Mouse (Mus musculus) forebrain, embryonic 13.5 days (tissue): Measurements from ENCODE around the gene Ciart. TPM values are rescaled to one million over a fixed set of nuclear protein-coding genes. Genes with fewer than 3 reads are reported as not detected.
A peak's percentile ranks its signal among the peaks of the same experiment; 100 is the strongest.
"Not testable (repeated sequence)": the region's sequence is repeated elsewhere in the genome, so short reads cannot be mapped to it uniquely, and the experiment has no call there.

ENCODE experiments used
- ATAC-seq: fragments of 200-750 bp; cut with Nextera tagmentation; 2 replicates; pipeline ENCODE4 v1.8.0; 2017
- H3K27ac ChIP-seq: fragments of 300-500 bp; sonication (generic); 2 replicates; pipeline ENCODE4 v1.5.1; 2015; ENCODE audit warnings: inconsistent platforms, mild to moderate bottlenecking, moderate library complexity
- H3K27me3 ChIP-seq: fragments of 300-500 bp; sonication (generic); 2 replicates; pipeline ENCODE4 v1.6.1; 2015; ENCODE audit warnings: mild to moderate bottlenecking, inconsistent platforms
- H3K36me3 ChIP-seq: fragments of 300-500 bp; sonication (generic); 2 replicates; pipeline ENCODE4 v1.6.1; 2015; ENCODE audit warnings: mild to moderate bottlenecking, inconsistent platforms; ENCODE audit not compliant: poor library complexity, severe bottlenecking
- H3K4me1 ChIP-seq: fragments of 300-500 bp; sonication (generic); 2 replicates; pipeline ENCODE4 v1.6.1; 2015; ENCODE audit warnings: inconsistent platforms
- H3K4me2 ChIP-seq: fragments of 300-500 bp; sonication (generic); 2 replicates; pipeline ENCODE4 v1.6.1; 2015; ENCODE audit warnings: inconsistent platforms, mild to moderate bottlenecking, moderate library complexity
- H3K4me3 ChIP-seq: fragments of 300-500 bp; sonication (generic); 2 replicates; pipeline ENCODE4 v1.5.1; 2015; ENCODE audit warnings: mild to moderate bottlenecking, inconsistent platforms
- H3K9ac ChIP-seq: fragments of 300-500 bp; sonication (generic); 2 replicates; pipeline ENCODE4 v1.6.1; 2015; ENCODE audit warnings: mild to moderate bottlenecking, inconsistent platforms
- H3K9me3 ChIP-seq: fragments of 300-500 bp; sonication (generic); replicated peaks from 2 replicates; pipeline ENCODE4 v1.6.1; 2016; ENCODE audit warnings: inconsistent platforms
- WGBS: fragments of 180-500 bp; shearing (Covaris S2); methylation state at CpG from one replicate; pipeline ENCODE4 v1.1.7; 2015; 5-methylcytosine and 5-hydroxymethylcytosine counted together
- polyA plus RNA-seq: library from polyadenylated mRNA; unstranded; fragments of >200 nt; fragmentation: Nextera tagmentation; extraction: Ambion mirVana; gene quantifications from 2 replicates; pipeline ENCODE4 v1.2.1, GENCODE M21; 2015

Ciart gene
- polyA plus RNA-seq, 1 experiment from 2014 or later: 5.2 TPM

DNA sequence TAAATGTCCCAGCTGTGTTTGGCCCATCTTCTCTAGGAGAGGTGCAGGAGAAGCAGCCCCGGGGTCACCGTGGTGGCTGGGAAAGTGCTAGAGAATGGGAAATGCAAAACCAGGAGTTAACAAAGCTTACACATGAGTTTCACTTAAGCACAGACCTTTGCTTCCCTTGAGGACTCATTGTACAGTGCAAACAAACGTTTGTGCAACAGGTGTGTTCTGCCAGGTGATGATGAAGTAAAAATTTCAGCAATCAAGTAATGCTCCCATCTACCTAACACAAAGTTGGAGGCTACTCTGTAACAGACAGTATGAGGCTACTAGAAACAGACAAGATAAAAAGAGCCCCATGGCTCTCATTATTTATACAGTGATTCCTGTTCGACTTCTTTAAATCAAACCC lies 3.0 kb downstream of the Ciart start:
- WGBS: 95% methylated on average over 4 of the region's 4 CpGs
- H3K27me3 ChIP-seq: no peaks in the 10 kb centered on the region
- H3K9me3 ChIP-seq: no peaks in the 10 kb centered on the region
- H3K9ac ChIP-seq: no peak overlapping the region
- ATAC-seq: no peak
- no peak overlapping the region for H3K4me2 ChIP-seq
- no peaks in the 10 kb centered on the region for H3K36me3 ChIP-seq
- no peak overlapping the region for H3K4me3 ChIP-seq
- no peak overlapping the region for H3K27ac ChIP-seq
- H3K4me1 ChIP-seq: peaks cover 19% of the 10 kb centered on the region

DNA sequence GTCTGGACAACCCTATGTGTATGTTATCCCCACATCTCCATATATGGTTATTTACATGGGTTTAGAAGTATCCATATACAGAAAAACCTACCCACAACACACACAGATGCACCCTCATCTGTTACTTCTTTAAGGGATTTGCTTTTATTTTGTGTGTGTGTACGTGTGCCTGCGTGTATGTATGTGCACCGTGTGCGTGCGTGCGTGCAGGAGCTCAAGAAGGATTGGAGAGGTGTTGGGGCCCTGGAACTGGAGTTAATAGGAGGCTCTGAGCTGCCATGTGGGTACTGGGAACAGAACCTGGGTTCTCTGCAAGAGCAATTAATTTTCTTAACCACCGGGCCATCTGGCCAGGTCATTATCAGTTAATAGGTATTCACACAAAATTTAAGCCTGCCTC lies 10.0 kb downstream of the Ciart start:
- Histone ChIP-seq H3K36me3 (peaks cover 23% of the 10 kb centered on the region), H3K4me3 (peak overlapping the region; percentile 67), H3K4me1 (peaks cover 25% of the 10 kb centered on the region), H3K27me3 (no peaks in the 10 kb centered on the region), H3K9ac (peak overlapping the region; percentile 88), H3K9me3 (no peaks in the 10 kb centered on the region), H3K27ac (no peak overlapping the region), H3K4me2 (peak overlapping the region; percentile 87)
- ATAC-seq: no peak
- 74% methylated on average over 7 of the region's 7 CpGs for WGBS

DNA sequence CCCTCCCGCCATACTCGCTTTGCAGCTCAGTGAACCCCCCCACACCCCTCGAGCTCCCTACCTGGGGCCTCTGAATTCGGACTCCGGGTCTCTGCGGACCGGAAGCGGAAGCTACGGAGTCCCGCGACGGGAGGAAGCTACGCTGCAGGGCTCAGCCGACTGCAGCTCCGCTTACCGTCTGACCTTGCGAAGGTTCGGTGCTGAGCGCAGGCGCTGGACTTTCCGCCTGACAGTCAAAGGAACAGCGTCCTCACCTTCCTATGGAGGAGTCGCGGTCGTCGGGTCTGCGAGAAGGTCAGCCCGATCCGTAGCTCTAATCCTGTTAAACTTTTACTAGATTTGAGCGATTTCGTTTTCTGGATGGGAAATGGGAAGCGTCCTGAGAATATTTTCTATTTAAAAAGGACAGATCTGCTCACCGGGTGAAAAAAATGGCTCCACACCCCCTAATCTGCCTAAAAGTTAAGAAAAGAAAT lies 10.6 kb downstream of the Ciart start, which contains the start of gene Mrps21:
Gene Mrps21, minus strand, starts transcription at position 128 of the 476 bp plus-strand sequence.
- peak; percentile 96 for ATAC-seq
- under 1% methylated on average over 33 of the region's 33 CpGs for WGBS
- Histone ChIP-seq H3K4me1 (peaks cover 25% of the 10 kb centered on the region), H3K27ac (peak within 1 kb of the TSS; percentile 57; the same call in 1 of the 2 replicates), H3K4me3 (peak within 1 kb of the TSS; percentile 67), H3K27me3 (no peaks in the 10 kb centered on the region), H3K4me2 (peak within 1 kb of the TSS; percentile 87), H3K9me3 (no peaks in the 10 kb centered on the region), H3K36me3 (peaks cover 28% of the 10 kb centered on the region), H3K9ac (peak within 1 kb of the TSS; percentile 88)

DNA sequence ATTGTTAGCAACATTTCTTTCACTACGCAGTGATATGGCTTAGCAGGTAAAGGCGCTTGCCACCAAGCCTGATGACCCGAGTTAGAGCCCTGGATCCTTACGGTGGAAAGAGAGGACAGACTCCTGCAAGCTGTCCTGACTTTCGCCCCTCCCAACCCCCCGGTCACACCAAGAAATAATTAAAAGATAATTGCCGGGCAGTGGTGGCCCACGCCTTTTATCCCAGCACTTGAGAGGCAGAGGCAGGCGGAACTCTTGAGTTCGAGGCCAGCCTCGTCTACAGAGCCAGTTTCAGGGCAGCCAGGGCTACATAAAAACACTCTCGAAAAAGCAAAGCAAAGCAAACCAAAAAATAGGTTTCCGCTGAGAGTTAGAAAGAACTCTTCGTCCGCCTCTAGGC lies 11.1 kb downstream of the Ciart start:
- peak overlapping the region; percentile 87 for H3K4me2 ChIP-seq
- ATAC-seq: peak; percentile 46; the same call in 1 of the 2 replicates

DNA sequence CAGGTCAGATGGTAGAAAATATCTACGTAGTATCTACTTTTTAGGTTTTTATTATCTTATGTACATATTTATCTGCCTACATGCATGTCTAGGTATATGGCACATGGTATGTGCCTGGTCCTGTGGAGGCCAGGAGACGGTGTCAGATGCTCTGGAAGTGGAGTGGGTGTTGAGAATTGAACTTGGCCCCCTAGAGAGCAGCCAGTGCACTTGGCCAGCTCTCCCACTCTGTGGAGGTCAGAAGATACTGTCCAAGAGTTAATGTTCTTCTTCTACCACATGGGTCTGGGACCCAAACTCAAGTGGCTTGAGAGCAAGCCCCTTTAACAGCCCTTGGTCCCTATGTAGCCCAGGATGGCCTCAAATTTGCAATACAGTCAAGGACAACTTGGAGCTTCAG lies 14.6 kb downstream of the Ciart start:
- ATAC-seq: no peak
- no peak overlapping the region for H3K4me3 ChIP-seq
- H3K27me3 ChIP-seq: no peaks in the 10 kb centered on the region
- H3K4me2 ChIP-seq: no peak overlapping the region
- no peak overlapping the region for H3K27ac ChIP-seq
- H3K9ac ChIP-seq: no peak overlapping the region
- H3K36me3 ChIP-seq: peaks cover 54% of the 10 kb centered on the region
- H3K4me1 ChIP-seq: peaks cover 22% of the 10 kb centered on the region
- no peaks in the 10 kb centered on the region for H3K9me3 ChIP-seq
- 97% methylated on average over 2 of the region's 2 CpGs for WGBS

More for the DNA sequence above, 11.1 kb downstream of the Ciart start:
- WGBS: 7% methylated on average over 15 of the region's 15 CpGs
- H3K4me1 ChIP-seq: peaks cover 25% of the 10 kb centered on the region
- H3K9ac ChIP-seq: peak overlapping the region; percentile 88
- peak overlapping the region; percentile 67 for H3K4me3 ChIP-seq
- no peaks in the 10 kb centered on the region for H3K27me3 ChIP-seq
- H3K27ac ChIP-seq: peak overlapping the region; percentile 57; the same call in 1 of the 2 replicates
- peaks cover 28% of the 10 kb centered on the region for H3K36me3 ChIP-seq
- no peaks in the 10 kb centered on the region for H3K9me3 ChIP-seq

DNA sequence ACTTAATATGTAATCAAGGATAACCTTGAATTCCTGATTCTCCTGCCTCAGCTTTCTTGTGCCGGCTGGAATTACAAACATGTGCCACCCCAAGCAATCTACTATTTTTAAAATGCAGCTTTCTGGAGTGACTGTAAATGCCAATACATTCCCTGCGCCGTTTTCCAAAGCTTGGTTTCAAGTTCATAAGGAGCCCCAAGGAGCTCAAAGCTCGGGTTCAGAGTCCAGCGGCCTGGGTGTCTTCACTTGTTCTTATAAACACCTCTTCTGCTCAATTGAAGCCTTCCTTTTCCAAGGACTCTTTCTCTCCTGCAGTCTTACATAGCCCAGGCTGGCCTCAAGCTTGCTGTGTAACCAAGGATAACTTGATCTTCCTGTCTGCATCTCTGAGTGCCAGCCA lies 16.0 kb downstream of the Ciart start:
- Histone ChIP-seq H3K9me3 (no peaks in the 10 kb centered on the region), H3K36me3 (peaks cover 54% of the 10 kb centered on the region), H3K27ac (no peak overlapping the region), H3K27me3 (no peaks in the 10 kb centered on the region), H3K4me2 (no peak overlapping the region), H3K4me1 (peaks cover 15% of the 10 kb centered on the region), H3K4me3 (no peak overlapping the region), H3K9ac (no peak overlapping the region)
- no peak for ATAC-seq
- 94% methylated on average over 5 of the region's 5 CpGs for WGBS

DNA sequence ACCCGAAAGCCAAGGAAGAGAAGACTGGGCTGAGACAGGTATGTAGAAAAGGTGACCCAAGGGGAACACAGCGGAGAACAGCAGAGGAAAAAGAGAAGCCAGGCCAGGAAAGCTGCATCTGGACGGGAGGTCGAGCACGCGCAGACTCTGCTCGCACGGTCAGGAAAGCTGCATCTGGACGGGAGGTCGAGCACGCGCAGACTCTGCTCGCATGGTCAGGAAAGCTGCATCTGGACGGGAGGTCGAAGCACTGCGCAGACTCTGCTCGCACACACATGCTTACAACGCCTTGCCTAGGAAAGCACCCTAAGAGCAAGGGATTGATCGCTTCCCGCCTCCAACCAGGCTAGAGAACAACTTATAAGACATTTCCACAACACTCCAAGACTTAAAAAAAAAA lies 16.5 kb downstream of the Ciart start:
- Histone ChIP-seq H3K27me3 (no peaks in the 10 kb centered on the region), H3K4me1 (peaks cover 10% of the 10 kb centered on the region), H3K4me3 (no peak overlapping the region), H3K27ac (no peak overlapping the region), H3K9me3 (no peaks in the 10 kb centered on the region), H3K9ac (no peak overlapping the region), H3K4me2 (no peak overlapping the region), H3K36me3 (peaks cover 54% of the 10 kb centered on the region)
- ATAC-seq: no peak
- WGBS: 92% methylated on average over 20 of the region's 20 CpGs

DNA sequence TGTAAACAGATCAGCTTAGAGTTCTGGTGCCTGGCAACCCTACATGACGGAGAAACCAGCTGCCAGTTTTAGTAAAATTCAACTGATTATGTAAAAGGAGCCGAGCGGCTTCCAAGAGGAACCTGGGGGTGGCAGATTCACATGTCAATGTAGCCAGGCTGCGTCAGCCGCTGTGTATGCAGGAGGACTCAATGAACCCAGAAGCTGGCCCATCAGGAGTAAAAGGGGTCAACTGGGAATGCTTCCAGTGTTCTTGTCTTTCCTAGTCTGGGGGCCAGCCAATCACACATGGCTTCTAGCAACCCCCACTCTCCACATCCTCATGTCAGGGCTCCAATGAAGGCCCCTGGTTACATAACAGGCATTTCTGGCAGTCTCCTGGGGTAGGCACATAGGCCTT lies 17.0 kb downstream of the Ciart start:
- no peaks in the 10 kb centered on the region for H3K9me3 ChIP-seq
- H3K27me3 ChIP-seq: no peaks in the 10 kb centered on the region
- no peak for ATAC-seq
- 93% methylated on average over 5 of the region's 5 CpGs for WGBS
- H3K9ac ChIP-seq: no peak overlapping the region
- no peak overlapping the region for H3K27ac ChIP-seq
- H3K4me3 ChIP-seq: no peak overlapping the region
- no peak overlapping the region for H3K4me2 ChIP-seq
- H3K36me3 ChIP-seq: peaks cover 53% of the 10 kb centered on the region
- peaks cover 5% of the 10 kb centered on the region; the same call in 1 of the 2 replicates for H3K4me1 ChIP-seq

DNA sequence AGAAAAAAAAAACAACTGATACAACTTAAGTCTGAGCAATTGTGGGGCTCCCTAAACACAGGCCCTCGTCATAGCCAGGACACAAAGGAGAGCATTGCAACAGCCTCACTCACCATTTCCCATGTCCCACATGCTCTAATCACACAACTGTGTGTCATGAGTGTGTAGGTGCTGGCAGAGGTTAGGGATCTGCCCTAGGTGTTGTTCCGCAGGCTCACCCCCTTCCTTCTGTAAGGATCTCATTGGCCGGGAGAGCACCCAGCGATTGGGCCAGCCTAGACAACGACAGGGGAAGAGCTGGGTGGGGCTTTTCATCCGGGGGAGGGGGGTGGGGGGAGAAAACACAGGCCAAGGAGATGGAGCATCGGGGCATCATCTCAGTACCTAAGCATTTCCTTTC lies 18.5 kb downstream of the Ciart start:
- Histone ChIP-seq H3K4me2 (no peak overlapping the region), H3K9me3 (no peaks in the 10 kb centered on the region), H3K36me3 (peaks cover 40% of the 10 kb centered on the region), H3K4me1 (no peaks in the 10 kb centered on the region), H3K27ac (no peak overlapping the region), H3K27me3 (no peaks in the 10 kb centered on the region), H3K9ac (no peak overlapping the region), H3K4me3 (no peak overlapping the region)
- 72% methylated on average over 7 of the region's 7 CpGs for WGBS
- ATAC-seq: no peak

DNA sequence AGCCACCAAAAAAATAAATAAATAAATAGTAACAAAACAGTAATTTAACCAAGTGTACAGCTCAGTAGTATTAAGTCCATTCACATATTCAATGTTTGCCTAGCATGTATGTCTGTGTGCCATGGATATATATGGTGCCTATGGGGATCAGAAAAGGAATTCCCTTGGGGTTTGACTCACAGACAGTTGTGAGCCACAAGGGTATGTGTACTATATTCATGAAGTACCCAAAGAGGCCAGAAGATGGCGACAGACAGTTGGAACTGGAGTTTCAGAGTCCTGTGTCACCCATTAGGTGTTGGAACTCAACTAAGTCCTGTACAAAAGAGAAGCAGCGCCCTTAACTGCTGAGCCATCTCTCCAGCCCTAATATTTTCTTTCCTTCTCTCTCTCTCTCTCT lies 20.3 kb downstream of the Ciart start:
- H3K9me3 ChIP-seq: no peaks in the 10 kb centered on the region
- H3K36me3 ChIP-seq: peaks cover 28% of the 10 kb centered on the region
- H3K27ac ChIP-seq: no peak overlapping the region
- H3K4me2 ChIP-seq: no peak overlapping the region
- ATAC-seq: peak; percentile 63
- WGBS: 34% methylated on average over 2 of the region's 2 CpGs
- no peak overlapping the region for H3K4me3 ChIP-seq
- no peak overlapping the region for H3K9ac ChIP-seq
- no peaks in the 10 kb centered on the region for H3K27me3 ChIP-seq
- no peaks in the 10 kb centered on the region for H3K4me1 ChIP-seq

DNA sequence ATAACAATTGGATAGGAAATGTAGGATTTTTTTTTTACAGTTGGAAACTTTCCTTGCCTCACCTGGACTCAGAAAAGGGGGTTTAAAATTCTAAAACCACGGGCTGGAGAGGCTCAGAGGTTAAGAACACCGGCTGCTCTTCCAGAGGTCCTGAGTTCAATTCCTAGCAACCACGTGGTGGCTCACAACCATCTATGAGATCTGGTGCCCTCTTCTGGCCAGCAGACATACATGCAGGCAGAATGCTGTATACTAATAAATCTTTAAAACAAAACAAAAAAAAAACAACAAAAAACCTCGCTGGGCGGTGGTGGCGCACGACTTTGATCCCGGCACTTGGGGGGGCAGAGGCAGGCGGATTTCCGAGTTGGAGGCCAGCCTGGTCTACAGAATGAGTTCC lies 20.8 kb downstream of the Ciart start:
- Histone ChIP-seq H3K9me3 (no peaks in the 10 kb centered on the region), H3K4me3 (no peak overlapping the region), H3K4me1 (0 out of 2 replicates have a peak, but pooled peaks cover under 1% of the 10 kb centered on the region), H3K9ac (no peak overlapping the region), H3K4me2 (no peak overlapping the region), H3K36me3 (peaks cover 26% of the 10 kb centered on the region), H3K27me3 (no peaks in the 10 kb centered on the region), H3K27ac (no peak overlapping the region)
- 81% methylated on average over 10 of the region's 10 CpGs for WGBS
- no peak for ATAC-seq

DNA sequence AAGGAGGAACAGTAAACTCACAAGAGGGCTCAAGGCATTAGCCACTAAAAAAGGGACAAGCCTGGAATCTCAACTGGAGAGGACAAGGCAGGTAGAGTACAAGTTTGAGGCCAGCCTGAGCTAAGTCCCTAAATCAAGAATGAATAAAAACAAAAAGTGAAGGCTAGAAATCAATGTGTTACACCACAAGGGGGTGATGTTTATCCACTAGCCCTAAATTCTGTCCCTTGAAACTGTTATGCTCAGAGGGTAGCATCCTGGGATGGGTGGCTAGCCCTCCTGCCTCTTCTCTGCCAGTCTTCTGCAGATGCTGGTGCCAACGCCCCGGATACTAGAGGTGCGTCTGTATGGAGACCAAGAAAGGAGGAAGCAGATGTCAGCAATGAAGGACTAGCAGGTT lies 21.7 kb downstream of the Ciart start:
- Histone ChIP-seq H3K9me3 (no peaks in the 10 kb centered on the region), H3K4me1 (0 out of 2 replicates have a peak, but pooled peaks cover 3% of the 10 kb centered on the region), H3K27ac (no peak overlapping the region), H3K9ac (no peak overlapping the region), H3K4me3 (no peak overlapping the region), H3K4me2 (no peak overlapping the region), H3K36me3 (peaks cover 22% of the 10 kb centered on the region), H3K27me3 (no peaks in the 10 kb centered on the region)
- ATAC-seq: no peak
- 85% methylated on average over 3 of the region's 3 CpGs for WGBS

DNA sequence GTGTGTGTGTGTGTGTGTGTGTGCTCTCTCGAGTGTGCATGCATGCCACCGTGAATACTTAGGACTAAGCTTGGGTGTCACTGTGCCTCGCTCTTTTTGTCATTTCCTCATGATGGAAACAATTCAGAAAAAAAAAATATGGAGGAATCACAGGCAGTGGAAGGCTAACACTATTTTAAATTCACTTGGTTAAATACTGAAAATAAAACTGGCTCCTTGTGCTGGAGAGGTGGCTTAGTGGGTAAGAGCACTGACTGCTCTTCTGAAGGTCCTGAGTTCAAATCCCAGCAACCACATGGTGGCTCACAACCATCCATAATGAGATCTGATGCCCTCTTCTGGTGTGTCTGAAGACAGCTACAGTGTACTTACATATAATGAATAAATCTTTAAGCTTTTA lies 23.8 kb downstream of the Ciart start:
- H3K36me3 ChIP-seq, H3K4me2 ChIP-seq: not testable (repeated sequence)
- 82% methylated on average over 3 of the region's 3 CpGs for WGBS

More for the DNA sequence above, 23.8 kb downstream of the Ciart start:
- H3K9ac ChIP-seq, H3K27ac ChIP-seq, ATAC-seq, H3K9me3 ChIP-seq, H3K4me3 ChIP-seq, H3K27me3 ChIP-seq: not testable (repeated sequence)
- peaks cover 12% of the 10 kb centered on the region for H3K4me1 ChIP-seq
